Mouse (Mus musculus) fat pad, adult 2 months (tissue): Measurements from ENCODE around the gene Asap3.

Experiments
- DNase-seq: peaks from one replicate; pipeline ENCODE4 v3.0.0-alpha.2; 2011; ENCODE audit warnings: low read depth, low spot score; ENCODE audit errors: extremely low read depth

The Asap3 gene

DNA sequence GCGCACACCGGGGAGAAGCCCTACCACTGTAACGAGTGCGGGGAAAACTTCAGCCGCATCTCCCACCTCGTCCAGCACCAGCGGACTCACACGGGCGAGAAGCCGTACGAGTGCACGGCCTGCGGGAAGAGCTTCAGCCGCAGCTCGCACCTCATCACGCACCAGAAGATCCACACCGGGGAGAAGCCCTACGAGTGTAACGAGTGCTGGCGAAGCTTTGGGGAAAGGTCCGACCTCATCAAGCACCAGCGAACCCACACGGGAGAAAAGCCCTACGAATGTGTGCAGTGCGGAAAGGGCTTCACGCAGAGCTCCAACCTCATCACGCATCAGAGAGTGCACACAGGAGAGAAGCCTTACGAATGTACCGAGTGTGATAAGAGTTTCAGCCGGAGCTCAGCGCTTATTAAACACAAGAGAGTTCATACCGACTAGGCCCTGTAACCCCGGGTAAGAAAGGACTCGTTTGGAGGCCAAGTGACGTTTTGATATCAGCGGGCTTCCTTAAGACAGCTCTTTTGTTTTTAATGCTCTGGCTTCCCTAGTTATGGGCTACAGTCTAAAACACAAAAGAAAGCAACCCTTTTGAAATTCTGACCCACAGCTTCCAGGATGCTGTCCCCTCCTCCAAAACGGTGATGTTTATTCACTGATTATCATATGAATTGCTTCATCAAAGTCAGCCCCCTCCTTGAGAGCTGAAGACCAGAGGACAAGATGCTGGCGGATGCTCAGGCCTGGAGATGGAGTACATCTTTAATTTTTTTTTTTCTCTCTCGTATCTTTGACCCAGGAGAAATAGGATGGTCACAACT is 84.8 kb downstream of the Asap3 start:
- DNase-seq, result no peak

DNA sequence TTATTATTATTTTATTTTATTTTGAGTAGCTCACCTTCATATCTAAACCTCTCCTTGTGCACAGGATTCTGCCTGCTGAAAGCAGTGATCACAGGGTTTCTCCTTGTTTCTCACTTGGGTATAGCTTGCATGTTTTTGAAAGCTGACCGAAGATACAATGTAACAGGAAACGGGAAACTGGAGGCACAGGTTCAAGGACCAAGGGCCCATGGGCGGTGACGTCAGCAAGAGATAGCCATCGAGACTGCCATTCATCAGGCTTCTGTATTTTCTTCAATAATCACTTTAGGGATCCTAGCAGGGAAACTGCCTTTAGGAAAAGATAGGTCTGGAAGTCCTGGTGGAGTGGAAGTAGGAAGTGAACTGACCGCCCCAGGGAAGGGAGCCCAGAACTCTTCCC is 85.5 kb downstream of the Asap3 start:
- no peak for DNase-seq
